Mouse (Mus musculus): ENCODE results near the gene Sh2b2. TPM values are rescaled to one million over a fixed set of nuclear protein-coding genes. Genes with fewer than 3 reads are reported as not detected.
"Not testable (repeated sequence)": the region's sequence is repeated elsewhere in the genome, so short reads cannot be mapped to it uniquely, and the experiment has no call there.

Gene Sh2b2
- polyA plus RNA-seq, 1 experiment = 2.7 TPM

GRCm38 (mm10) chr5:136217004-136217665 is 29.2 kb downstream of the Sh2b2 start:
- no peak for TF ChIP-seq EP300 (IDR thresholded peaks at IDR 0.05; ENCODE audit: insufficient read depth, low read depth, low read length)
- no peak for TF ChIP-seq POLR2A (IDR thresholded peaks at IDR 0.05; ENCODE audit: insufficient read depth, low read length)
- no peak for TF ChIP-seq CTCF (IDR thresholded peaks at IDR 0.05; ENCODE audit: low read depth, low read length)
- Histone ChIP-seq H3K4me3 (ENCODE audit: low read depth, low read length) (no peak overlapping the region), H3K36me3 (ENCODE audit: control insufficient read depth, insufficient read depth, low read length, poor library complexity, severe bottlenecking) (no peaks in the 10 kb centered on the region), H3K4me1 (ENCODE audit: control insufficient read depth, insufficient read depth, low read length) (no peaks in the 10 kb centered on the region), H3K27ac (ENCODE audit: insufficient read depth, low read length) (no peak overlapping the region), H3K27me3 (ENCODE audit: control insufficient read depth, insufficient read depth, low read length, poor library complexity, severe bottlenecking) (no peaks in the 10 kb centered on the region), H3K9me3 (replicated peaks; ENCODE audit: control insufficient read depth, insufficient read depth, low read length, poor library complexity, severe bottlenecking) (no peaks in the 10 kb centered on the region), H3K9ac (ENCODE audit: low read depth, poor library complexity, severe bottlenecking) (no peak overlapping the region)

- Histone ChIP-seq H3K27ac (ENCODE audit: insufficient read depth, low read length) (no peak overlapping the region), H3K4me1 (ENCODE audit: control insufficient read depth, insufficient read depth, low read length) (no peaks in the 10 kb centered on the region)
These were observed 30.4 kb downstream of the Sh2b2 start for GRCm38 (mm10) chr5:136215958-136216357.

GRCm38 (mm10) chr5:136215211-136215610 is 31.1 kb downstream of the Sh2b2 start:
- Histone ChIP-seq H3K27ac (ENCODE audit: insufficient read depth, low read length) (no peak overlapping the region), H3K9me3 (replicated peaks; ENCODE audit: control insufficient read depth, insufficient read depth, low read length, poor library complexity, severe bottlenecking) (no peaks in the 10 kb centered on the region), H3K4me3 (ENCODE audit: low read depth, low read length) (no peak overlapping the region), H3K27me3 (ENCODE audit: control insufficient read depth, insufficient read depth, low read length, poor library complexity, severe bottlenecking) (no peaks in the 10 kb centered on the region), H3K4me1 (ENCODE audit: control insufficient read depth, insufficient read depth, low read length) (no peaks in the 10 kb centered on the region), H3K9ac (ENCODE audit: low read depth, poor library complexity, severe bottlenecking) (no peak overlapping the region), H3K36me3 (ENCODE audit: control insufficient read depth, insufficient read depth, low read length, poor library complexity, severe bottlenecking) (no peaks in the 10 kb centered on the region)
- peak; percentile 31 for TF ChIP-seq CTCF (IDR thresholded peaks at IDR 0.05; ENCODE audit: low read depth, low read length)
- no peak for TF ChIP-seq EP300 (IDR thresholded peaks at IDR 0.05; ENCODE audit: insufficient read depth, low read depth, low read length)
- no peak for TF ChIP-seq POLR2A (IDR thresholded peaks at IDR 0.05; ENCODE audit: insufficient read depth, low read length)

More at GRCm38 (mm10) chr5:136215958-136216357, 30.4 kb downstream of the Sh2b2 start:
- Histone ChIP-seq H3K36me3 (ENCODE audit: control insufficient read depth, insufficient read depth, low read length, poor library complexity, severe bottlenecking) (no peaks in the 10 kb centered on the region), H3K4me3 (ENCODE audit: low read depth, low read length) (no peak overlapping the region), H3K27me3 (ENCODE audit: control insufficient read depth, insufficient read depth, low read length, poor library complexity, severe bottlenecking) (no peaks in the 10 kb centered on the region), H3K9ac (ENCODE audit: low read depth, poor library complexity, severe bottlenecking) (no peak overlapping the region), H3K9me3 (replicated peaks; ENCODE audit: control insufficient read depth, insufficient read depth, low read length, poor library complexity, severe bottlenecking) (no peaks in the 10 kb centered on the region)
- TF ChIP-seq POLR2A (IDR thresholded peaks at IDR 0.05; ENCODE audit: insufficient read depth, low read length) (no peak), EP300 (IDR thresholded peaks at IDR 0.05; ENCODE audit: insufficient read depth, low read depth, low read length) (no peak)

GRCm38 (mm10) chr5:136213716-136214115 is 32.6 kb downstream of the Sh2b2 start:
- Histone ChIP-seq H3K4me1 (ENCODE audit: control insufficient read depth, insufficient read depth, low read length) (no peaks in the 10 kb centered on the region), H3K9me3 (replicated peaks; ENCODE audit: control insufficient read depth, insufficient read depth, low read length, poor library complexity, severe bottlenecking) (0 out of 2 replicates have a peak, but pooled peaks cover 3% of the 10 kb centered on the region), H3K36me3 (ENCODE audit: control insufficient read depth, insufficient read depth, low read length, poor library complexity, severe bottlenecking) (no peaks in the 10 kb centered on the region), H3K9ac (ENCODE audit: low read depth, poor library complexity, severe bottlenecking) (no peak overlapping the region), H3K27me3 (ENCODE audit: control insufficient read depth, insufficient read depth, low read length, poor library complexity, severe bottlenecking) (no peaks in the 10 kb centered on the region), H3K27ac (ENCODE audit: insufficient read depth, low read length) (no peak overlapping the region), H3K4me3 (ENCODE audit: low read depth, low read length) (no peak overlapping the region)
- no peak for TF ChIP-seq CTCF (IDR thresholded peaks at IDR 0.05; ENCODE audit: low read depth, low read length)

GRCm38 (mm10) chr5:136212716-136213115 is 33.6 kb downstream of the Sh2b2 start:
- Histone ChIP-seq H3K4me3 (ENCODE audit: low read depth, low read length) (no peak overlapping the region), H3K27ac (ENCODE audit: insufficient read depth, low read length) (no peak overlapping the region), H3K36me3 (ENCODE audit: control insufficient read depth, insufficient read depth, low read length, poor library complexity, severe bottlenecking) (no peaks in the 10 kb centered on the region), H3K9ac (ENCODE audit: low read depth, poor library complexity, severe bottlenecking) (no peak overlapping the region), H3K9me3 (replicated peaks; ENCODE audit: control insufficient read depth, insufficient read depth, low read length, poor library complexity, severe bottlenecking) (peaks cover 5% of the 10 kb centered on the region; the same call in 1 of the 2 replicates), H3K4me1 (ENCODE audit: control insufficient read depth, insufficient read depth, low read length) (no peaks in the 10 kb centered on the region), H3K27me3 (ENCODE audit: control insufficient read depth, insufficient read depth, low read length, poor library complexity, severe bottlenecking) (no peaks in the 10 kb centered on the region)
- TF ChIP-seq POLR2A (IDR thresholded peaks at IDR 0.05; ENCODE audit: insufficient read depth, low read length) (no peak), CTCF (IDR thresholded peaks at IDR 0.05; ENCODE audit: low read depth, low read length) (no peak), EP300 (IDR thresholded peaks at IDR 0.05; ENCODE audit: insufficient read depth, low read depth, low read length) (no peak)

- H3K27ac ChIP-seq (ENCODE audit: insufficient read depth, low read length); H3K9ac ChIP-seq (ENCODE audit: low read depth, poor library complexity, severe bottlenecking); H3K4me3 ChIP-seq (ENCODE audit: low read depth, low read length); H3K4me1 ChIP-seq (ENCODE audit: control insufficient read depth, insufficient read depth, low read length); H3K36me3 ChIP-seq (ENCODE audit: control insufficient read depth, insufficient read depth, low read length, poor library complexity, severe bottlenecking); H3K27me3 ChIP-seq (ENCODE audit: control insufficient read depth, insufficient read depth, low read length, poor library complexity, severe bottlenecking); H3K9me3 ChIP-seq (replicated peaks; ENCODE audit: control insufficient read depth, insufficient read depth, low read length, poor library complexity, severe bottlenecking): not testable (repeated sequence)
These were observed 34.8 kb downstream of the Sh2b2 start for GRCm38 (mm10) chr5:136211341-136212102.

Data from ES-Bruce4 (cell line).